Mouse (Mus musculus) large intestine, adult 2 months (tissue): ENCODE results near the gene Ablim2. TPM values are rescaled to one million over a fixed set of nuclear protein-coding genes. Genes with fewer than 3 reads are reported as not detected.
A peak's percentile ranks its signal among the peaks of the same experiment; 100 is the strongest.

Source experiments
- DNase-seq: peaks from one replicate; pipeline ENCODE4 v3.0.0-alpha.2; 2012; ENCODE audit warnings: low read depth, low spot score
- WGBS: fragments of 180-500 bp; shearing (Covaris S2); methylation state at CpG from one replicate; pipeline ENCODE4 v1.1.7; 2018; 5-methylcytosine and 5-hydroxymethylcytosine counted together
- polyA plus RNA-seq: library from polyadenylated mRNA; depleted of rRNA; stranded (reverse); fragments of >200 nt; gene quantifications from 2 replicates; pipeline ENCODE4 v1.2.3, GENCODE M21; 2012

Ablim2 gene
- polyA plus RNA-seq, 1 experiment: 6.9 TPM

- 49% methylated on average over 5 of the region's 5 CpGs for WGBS
Measured at GRCm38 (mm10) chr5:35762388-35762787, 4.7 kb downstream of the Ablim2 start.

GRCm38 (mm10) chr5:35762850-35763249 lies 5.2 kb downstream of the Ablim2 start:
- DNase-seq: no peak
- WGBS: 74% methylated on average over 10 of the region's 10 CpGs

More at GRCm38 (mm10) chr5:35762388-35762787, 4.7 kb downstream of the Ablim2 start:
- no peak for DNase-seq

- no peak for DNase-seq
- 72% methylated on average over 6 of the region's 6 CpGs for WGBS
Measured at GRCm38 (mm10) chr5:35765909-35766308, 8.2 kb downstream of the Ablim2 start.

GRCm38 (mm10) chr5:35768525-35768924 lies 10.8 kb downstream of the Ablim2 start:
- 85% methylated on average over 3 of the region's 3 CpGs for WGBS
- no peak for DNase-seq

GRCm38 (mm10) chr5:35768997-35769396 lies 11.3 kb downstream of the Ablim2 start:
- 85% methylated on average over 7 of the region's 7 CpGs for WGBS
- no peak for DNase-seq

- 100% methylated on average over 2 of the region's 2 CpGs for WGBS
- no peak for DNase-seq
Measured at GRCm38 (mm10) chr5:35770246-35770645, 12.6 kb downstream of the Ablim2 start.

GRCm38 (mm10) chr5:35770891-35771663 lies 13.4 kb downstream of the Ablim2 start:
- 12% methylated on average over 14 of the region's 14 CpGs for WGBS
- peak; percentile 61 for DNase-seq

GRCm38 (mm10) chr5:35773274-35774136 lies 15.8 kb downstream of the Ablim2 start:
- DNase-seq: no peak
- WGBS: 62% methylated on average over 13 of the region's 13 CpGs

GRCm38 (mm10) chr5:35774137-35774424 lies 16.4 kb downstream of the Ablim2 start:
- WGBS: 36% methylated on average over 6 of the region's 6 CpGs
- no peak for DNase-seq

GRCm38 (mm10) chr5:35781116-35781515 lies 23.4 kb downstream of the Ablim2 start:
- 73% methylated on average over 3 of the region's 3 CpGs for WGBS
- DNase-seq: no peak

- WGBS: 30% methylated on average over 10 of the region's 10 CpGs
- no peak for DNase-seq
Measured at GRCm38 (mm10) chr5:35782648-35783180, 25.0 kb downstream of the Ablim2 start.

- no peak for DNase-seq
- WGBS: 20% methylated on average over 7 of the region's 7 CpGs
Measured at GRCm38 (mm10) chr5:35785853-35786252, 28.2 kb downstream of the Ablim2 start.

- WGBS: 91% methylated on average over 12 of the region's 12 CpGs
- no peak for DNase-seq
Measured at GRCm38 (mm10) chr5:35787847-35788246, 30.2 kb downstream of the Ablim2 start.

GRCm38 (mm10) chr5:35788719-35789118 lies 31.0 kb downstream of the Ablim2 start:
- no peak for DNase-seq
- 80% methylated on average over 6 of the region's 6 CpGs for WGBS

- DNase-seq: no peak
- WGBS: 38% methylated on average over 3 of the region's 3 CpGs
Measured at GRCm38 (mm10) chr5:35789697-35790096, 32.0 kb downstream of the Ablim2 start.

- no peak for DNase-seq
- 32% methylated on average over 10 of the region's 10 CpGs for WGBS
Measured at GRCm38 (mm10) chr5:35790387-35791065, 32.8 kb downstream of the Ablim2 start.

- 84% methylated on average over 4 of the region's 4 CpGs for WGBS
- no peak for DNase-seq
Measured at GRCm38 (mm10) chr5:35793971-35794370, 36.3 kb downstream of the Ablim2 start.

GRCm38 (mm10) chr5:35794942-35795341 lies 37.3 kb downstream of the Ablim2 start:
- DNase-seq: no peak
- 76% methylated on average over 4 of the region's 4 CpGs for WGBS

GRCm38 (mm10) chr5:35795481-35796048 lies 37.9 kb downstream of the Ablim2 start:
- no peak for DNase-seq

GRCm38 (mm10) chr5:35796136-35796535 lies 38.5 kb downstream of the Ablim2 start:
- 74% methylated on average over 5 of the region's 5 CpGs for WGBS
- no peak for DNase-seq

More at GRCm38 (mm10) chr5:35795481-35796048, 37.9 kb downstream of the Ablim2 start:
- 54% methylated on average over 7 of the region's 7 CpGs for WGBS
